Mouse (Mus musculus): Measurements from ENCODE around the gene Tmem151a.

DNA sequence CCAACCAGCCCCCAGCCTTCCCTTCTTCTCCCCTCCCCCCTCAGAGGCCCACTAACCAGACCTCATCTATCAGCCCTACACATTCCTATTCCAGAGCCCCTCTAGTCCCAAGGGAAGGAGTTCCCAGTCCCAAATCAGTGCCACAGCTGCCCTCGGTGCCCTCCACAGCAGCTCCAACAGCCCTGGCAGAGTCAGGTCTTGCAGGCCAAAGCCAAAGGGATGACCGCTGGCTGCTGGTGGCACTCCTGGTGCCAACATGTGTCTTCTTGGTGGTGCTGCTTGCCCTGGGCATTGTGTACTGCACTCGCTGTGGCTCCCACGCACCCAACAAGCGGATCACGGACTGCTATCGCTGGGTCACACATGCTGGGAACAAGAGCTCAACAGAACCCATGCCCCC, 15.4 kb downstream of the Tmem151a start:
- TF ChIP-seq GATA1 (IDR thresholded peaks at IDR 0.05; ENCODE audit: borderline replicate concordance, low read length) (no peak), FLI1 (IDR thresholded peaks at IDR 0.05; ENCODE audit: low read length) (no peak)
